Mouse (Mus musculus) olfactory bulb, adult 2 months (tissue): ENCODE measurements around the gene Otub1.

ENCODE experiments used
- CTCF ChIP-seq: fragments of 200-500 bp; IDR thresholded peaks from 2 replicates; pipeline ENCODE4 v1.5.1; 2012; ENCODE audit warnings: low read depth, mild to moderate bottlenecking, low read length, moderate library complexity; ENCODE audit not compliant: insufficient read depth
- POLR2A ChIP-seq: fragments of 200-500 bp; IDR thresholded peaks from 2 replicates; pipeline ENCODE4 v1.6.1; 2012; ENCODE audit warnings: mild to moderate bottlenecking, low read depth, low read length, moderate library complexity; ENCODE audit not compliant: insufficient read depth

GRCm38 (mm10) chr19:7240291-7240690 is 34.2 kb upstream of the Otub1 start:
- TF ChIP-seq CTCF (no peak), POLR2A (no peak)
